Mouse (Mus musculus) left cerebral cortex, adult 18-20 months (tissue): ENCODE data around the gene Olfr384. TPM values are rescaled to one million over a fixed set of nuclear protein-coding genes. Genes with fewer than 3 reads are reported as not detected.
"Not testable (repeated sequence)": the region's sequence is repeated elsewhere in the genome, so short reads cannot be mapped to it uniquely, and the experiment has no call there.

ENCODE experiments used
- DNase-seq, 2 experiments: peaks; one replicate each; pipeline ENCODE4 v3.0.0; 2021 to 2022; ENCODE audit warnings: low spot score in 2 of 2, mixed read lengths in 1 of 2
- long read RNA-seq, 2 experiments: library from polyadenylated mRNA; stranded (forward); transcript quantifications; one replicate each; pipeline ENCODE4 v2.0.0; 2021
- total RNA-seq, 2 experiments: library from RNA; stranded (reverse); gene quantifications; 2 replicates each; pipeline ENCODE4 v1.2.3; 2021

The Olfr384 gene
- not detected for total RNA-seq
- long read RNA-seq, experiment 1, result 0 reads
- long read RNA-seq, experiment 2, result 0 reads

- no peak for DNase-seq
Observed at GRCm38 (mm10) chr11:73598294-73598693, at the start of gene Olfr384. Olfr384 (plus strand) TSS chr11:73598594.

GRCm38 (mm10) chr11:73579871-73580270 is 18.5 kb upstream of the Olfr384 start:
- DNase-seq, result no peak

GRCm38 (mm10) chr11:73583188-73583587 is 15.2 kb upstream of the Olfr384 start:
- DNase-seq, result not testable (repeated sequence)

DNA sequence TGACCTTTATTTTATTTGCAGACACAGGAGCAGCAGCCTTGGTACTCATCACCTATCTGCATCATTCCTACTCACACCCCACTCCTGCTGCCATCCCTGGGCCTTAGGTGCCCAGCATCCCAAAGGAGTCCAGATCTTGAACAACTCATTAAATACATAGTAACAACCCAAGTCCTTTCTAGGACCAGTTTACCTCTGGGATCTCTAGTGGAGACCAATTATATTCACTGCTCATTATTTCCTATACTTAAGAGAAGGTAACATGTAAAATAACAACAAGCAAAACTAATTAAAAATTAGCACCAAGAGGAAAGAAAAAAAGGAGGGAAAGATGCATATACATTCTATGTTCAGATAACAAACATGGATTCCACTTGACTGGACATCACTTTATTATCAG is 5.5 kb upstream of the Olfr384 start, which contains the start of gene Olfr385:
TSS of gene Olfr385 (minus strand) at position 101 of the 400 bp plus-strand sequence.
- no peak for DNase-seq

Other genes with a start within 250 kb of the Olfr384 start
- gene Olfr20, start 247.8 kb upstream of the Olfr384 start, total RNA-seq, result not detected
- gene Olfr376, start 227.3 kb upstream of the Olfr384 start, total RNA-seq, result not detected
- gene Olfr1, start 199.0 kb upstream of the Olfr384 start, total RNA-seq, result not detected
- gene Olfr378, start 170.1 kb upstream of the Olfr384 start, total RNA-seq, result not detected
- gene Olfr380, start 141.1 kb upstream of the Olfr384 start, total RNA-seq, result not detected
- gene Olfr381, start 107.0 kb upstream of the Olfr384 start, total RNA-seq, result not detected
- not detected for gene Olfr382, start 81.4 kb upstream of the Olfr384 start, total RNA-seq
- not detected for gene Olfr385, start 5.6 kb upstream of the Olfr384 start, total RNA-seq
- gene Zfp735, start 90.2 kb downstream of the Olfr384 start, total RNA-seq, result not detected
- not detected for gene Olfr389, start 182.1 kb downstream of the Olfr384 start, total RNA-seq
- not detected for gene Olfr390, start 184.4 kb downstream of the Olfr384 start, total RNA-seq
- not detected for gene Olfr391-ps, start 204.5 kb downstream of the Olfr384 start, total RNA-seq
- gene Olfr392, start 218.5 kb downstream of the Olfr384 start, total RNA-seq, result not detected